Mouse (Mus musculus) left cerebral cortex, postnatal 10 days (tissue): ENCODE measurements around the gene Znhit3. TPM values are rescaled to one million over a fixed set of nuclear protein-coding genes. Genes with fewer than 3 reads are reported as not detected.

Experiments used
- microRNA-seq: library from miRNA; unstranded; fragments of <30 nt; microRNA quantifications from one replicate; pipeline ENCODE4 v1.2.0, GENCODE M21; 2022
- total RNA-seq, 2 experiments: library from RNA; stranded (reverse); gene quantifications; 2 replicates each; pipeline ENCODE4 v1.2.3; 2021

The Znhit3 gene
- total RNA-seq, 2 experiments from 2014 or later: 28.1 to 31.9 TPM

Small RNA genes lying within 50 kb of the gene (microRNA-seq; reads per million reads assigned to microRNA genes)
- not detected for gene Gm23564

Other genes with a start within 250 kb of the Znhit3 start
- 10 to 100 TPM; 18.1 to 21.7 TPM for gene Mrm1, start 96.9 kb downstream of the Znhit3 start, total RNA-seq
- gene Dhrs11, start 87.4 kb downstream of the Znhit3 start, total RNA-seq: 1 to 10 TPM; 6.3 to 7.1 TPM
- 10 to 100 TPM; 89.1 to 90.3 TPM for gene Ggnbp2, start 45.5 kb downstream of the Znhit3 start, total RNA-seq
- gene Myo19, start 36.2 kb downstream of the Znhit3 start, total RNA-seq: 10 to 100 TPM; 11.8 to 13.8 TPM
- 1 to 10 TPM; 7.8 to 8.5 TPM for gene Pigw, start 36.1 kb downstream of the Znhit3 start, total RNA-seq
- gene Car4, start 41.4 kb upstream of the Znhit3 start, total RNA-seq: 10 to 100 TPM; 44.2 to 49.6 TPM
- 10 to 100 TPM; 80.8 to 87.9 TPM for gene Usp32, start 223.8 kb upstream of the Znhit3 start, total RNA-seq